Mouse (Mus musculus) cerebellum, adult 2 months (tissue): ENCODE measurements around the gene Nrsn2.

ENCODE experiments used
- CTCF ChIP-seq: fragments of 200-500 bp; IDR thresholded peaks from 2 replicates; pipeline ENCODE4 v1.5.1; 2011; ENCODE audit warnings: low read depth, mild to moderate bottlenecking, control low read depth, low read length, moderate library complexity, borderline replicate concordance; ENCODE audit not compliant: insufficient read depth
- POLR2A ChIP-seq: fragments of 200-500 bp; IDR thresholded peaks from 2 replicates; pipeline ENCODE4 v1.6.1; 2011; ENCODE audit warnings: low read length, control low read depth, borderline replicate concordance; ENCODE audit not compliant: insufficient read depth

DNA sequence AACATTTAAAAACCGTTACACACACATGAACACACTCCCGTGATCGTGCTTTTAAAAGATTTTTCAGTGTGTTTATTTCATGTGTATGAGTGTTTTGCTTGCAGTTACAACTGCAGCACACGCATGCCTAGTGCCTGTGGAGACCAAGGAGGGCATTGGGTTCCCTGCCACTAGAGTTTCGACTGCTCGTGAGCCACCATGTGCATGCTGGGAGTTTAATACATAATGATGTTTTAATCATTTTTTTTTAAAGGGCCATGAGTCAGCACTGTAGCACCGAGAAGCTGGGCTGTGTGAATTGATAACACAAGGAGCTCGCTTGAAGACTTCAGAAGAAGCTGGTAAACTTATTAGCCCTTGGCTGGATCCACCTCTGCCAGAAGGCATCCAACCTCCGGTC is 2.9 kb downstream of the Nrsn2 start:
- TF ChIP-seq CTCF (no peak), POLR2A (no peak)
